Mouse (Mus musculus) liver (tissue): ENCODE measurements at regions not wholly inside any gene's neighbourhood (a gene's known extent, or its start where the extent isn't known, plus 50 kb on each side); places are given as distances from the start of the nearest gene placed in this dataset.

Source experiments
- DNase-seq: peaks from one replicate; pipeline ENCODE4 v3.0.0-alpha.2; 2020; ENCODE audit warnings: mixed read lengths

GRCm38 (mm10) chrX:118320123-118320522 is 106.9 kb upstream of the Tgif2lx2 start:
- peak; percentile 4 for DNase-seq

- no peak for DNase-seq
These were observed 70.1 kb upstream of the Tgif2lx2 start for GRCm38 (mm10) chrX:118356888-118357287.
